8 mouse cellular contexts compared by ENCODE assay signal in the genomic region with DNA sequence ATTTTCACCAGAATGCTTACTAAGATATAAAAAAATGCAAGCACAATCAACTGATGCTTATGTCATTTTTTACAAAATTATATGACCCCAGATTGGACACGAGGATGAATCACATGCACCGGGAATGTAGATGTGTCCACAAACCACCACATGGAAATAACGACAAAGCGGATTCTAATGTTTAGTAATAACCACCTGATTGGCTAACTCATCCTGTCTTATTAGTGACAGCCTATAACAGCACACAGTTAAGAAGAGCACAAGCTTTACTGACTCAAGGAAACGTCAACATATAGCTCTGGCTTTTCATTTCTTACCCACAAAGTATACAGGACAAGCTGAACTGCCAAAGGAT.
DNase-seq lines count a peak whose midpoint lies in the region; ATAC-seq lines count a peak whose summit lies in the region.

No protein-coding gene starts in this region.

- WGBS in kidney, embryonic 16.5 days, result 17% methylated on average over 5 of the region's 5 CpGs
- WGBS in embryonic facial prominence, embryonic 15.5 days, result 12% methylated on average over 5 of the region's 5 CpGs
- 18% methylated on average over 5 of the region's 5 CpGs for WGBS in limb, embryonic 11.5 days
- 17% methylated on average over 5 of the region's 5 CpGs for WGBS in neural tube, embryonic 13.5 days

- peaks cover 62% of the 10 kb centered on the region for H3K4me1 ChIP-seq in kidney, embryonic 16.5 days (ENCODE audit: insufficient read depth, low read length)
- H3K4me1 ChIP-seq in embryonic facial prominence, embryonic 15.5 days, result peaks cover 59% of the 10 kb centered on the region
- H3K4me1 ChIP-seq in limb, embryonic 11.5 days (ENCODE audit: control insufficient read depth, insufficient read depth, low read length), result peaks cover 38% of the 10 kb centered on the region
- H3K4me1 ChIP-seq in neural tube, embryonic 13.5 days (replicated peaks), result peaks cover 66% of the 10 kb centered on the region

- peak overlapping the region; percentile 56 for H3K4me2 ChIP-seq in kidney, embryonic 16.5 days (replicated peaks; ENCODE audit: low read depth, low read length)
- peak overlapping the region; percentile 59 for H3K4me2 ChIP-seq in embryonic facial prominence, embryonic 15.5 days (replicated peaks)
- H3K4me2 ChIP-seq in limb, embryonic 11.5 days (ENCODE audit: low read depth, severe bottlenecking), result peak overlapping the region; percentile 46; the same call in 1 of the 2 replicates
- peak overlapping the region; percentile 55 for H3K4me2 ChIP-seq in neural tube, embryonic 13.5 days

- DNase-seq in kidney, adult 18-20 months, result no peak
- DNase-seq in limb, embryonic 11.5 days (ENCODE audit: low spot score), result no peak
- no peak for DNase-seq in spleen, adult 12 weeks (ENCODE audit: low spot score)
- DNase-seq in yolk sac, embryonic 10.5 days (ENCODE audit: low spot score), result no peak
- no peak for DNase-seq in kidney, adult 11 months

- no peaks in the 10 kb centered on the region for H3K36me3 ChIP-seq in kidney, embryonic 16.5 days (ENCODE audit: insufficient read depth, low read length)
- H3K36me3 ChIP-seq in embryonic facial prominence, embryonic 15.5 days, result no peaks in the 10 kb centered on the region
- no peaks in the 10 kb centered on the region for H3K36me3 ChIP-seq in limb, embryonic 11.5 days (ENCODE audit: control insufficient read depth, insufficient read depth, low read length)
- no peaks in the 10 kb centered on the region for H3K36me3 ChIP-seq in neural tube, embryonic 13.5 days

- no peak overlapping the region for H3K9ac ChIP-seq in kidney, embryonic 16.5 days (replicated peaks; ENCODE audit: low read length)
- no peak overlapping the region for H3K9ac ChIP-seq in embryonic facial prominence, embryonic 15.5 days
- H3K9ac ChIP-seq in limb, embryonic 11.5 days (ENCODE audit: low read length), result no peak overlapping the region
- peak overlapping the region; percentile 65 for H3K9ac ChIP-seq in neural tube, embryonic 13.5 days

- no peak for ATAC-seq in kidney, embryonic 16.5 days (ENCODE audit: low FRiP score, low TSS enrichment)
- no peak for ATAC-seq in embryonic facial prominence, embryonic 15.5 days (ENCODE audit: insufficient number of reproducible peaks, low FRiP score, low TSS enrichment, low read depth)
- no peak for ATAC-seq in limb, embryonic 11.5 days (ENCODE audit: insufficient number of reproducible peaks, low FRiP score, low TSS enrichment, low read depth)
- peak; percentile 63 for ATAC-seq in neural tube, embryonic 13.5 days (ENCODE audit: low read depth)

- H3K4me3 ChIP-seq in kidney, embryonic 16.5 days (ENCODE audit: low read length), result peak overlapping the region; percentile 31
- H3K4me3 ChIP-seq in embryonic facial prominence, embryonic 15.5 days (replicated peaks), result peak overlapping the region; percentile 35
- H3K4me3 ChIP-seq in limb, embryonic 11.5 days (ENCODE audit: low read depth, low read length), result 0 out of 2 replicates have a peak overlapping the region, but pooled peaks have one; percentile 9
- H3K4me3 ChIP-seq in neural tube, embryonic 13.5 days, result peak overlapping the region; percentile 34

- H3K9me3 ChIP-seq in kidney, embryonic 16.5 days (ENCODE audit: low read length), result no peaks in the 10 kb centered on the region
- no peaks in the 10 kb centered on the region for H3K9me3 ChIP-seq in embryonic facial prominence, embryonic 15.5 days (replicated peaks)
- H3K9me3 ChIP-seq in limb, embryonic 11.5 days (ENCODE audit: control insufficient read depth, low read length), result no peaks in the 10 kb centered on the region
- no peaks in the 10 kb centered on the region for H3K9me3 ChIP-seq in neural tube, embryonic 13.5 days

- H3K27ac ChIP-seq in kidney, embryonic 16.5 days (ENCODE audit: low read length), result no peak overlapping the region
- no peak overlapping the region for H3K27ac ChIP-seq in embryonic facial prominence, embryonic 15.5 days (replicated peaks)
- no peak overlapping the region for H3K27ac ChIP-seq in limb, embryonic 11.5 days (replicated peaks; ENCODE audit: low read depth, low read length)
- H3K27ac ChIP-seq in neural tube, embryonic 13.5 days (replicated peaks), result peak overlapping the region; percentile 81

- H3K27me3 ChIP-seq in kidney, embryonic 16.5 days (ENCODE audit: insufficient read depth, low read length), result no peaks in the 10 kb centered on the region
- H3K27me3 ChIP-seq in embryonic facial prominence, embryonic 15.5 days, result no peaks in the 10 kb centered on the region
- no peaks in the 10 kb centered on the region for H3K27me3 ChIP-seq in limb, embryonic 11.5 days (ENCODE audit: control insufficient read depth, insufficient read depth, low read length)
- H3K27me3 ChIP-seq in neural tube, embryonic 13.5 days, result no peaks in the 10 kb centered on the region
